Mouse (Mus musculus): ENCODE measurements around the gene Olfr1375.

DNA sequence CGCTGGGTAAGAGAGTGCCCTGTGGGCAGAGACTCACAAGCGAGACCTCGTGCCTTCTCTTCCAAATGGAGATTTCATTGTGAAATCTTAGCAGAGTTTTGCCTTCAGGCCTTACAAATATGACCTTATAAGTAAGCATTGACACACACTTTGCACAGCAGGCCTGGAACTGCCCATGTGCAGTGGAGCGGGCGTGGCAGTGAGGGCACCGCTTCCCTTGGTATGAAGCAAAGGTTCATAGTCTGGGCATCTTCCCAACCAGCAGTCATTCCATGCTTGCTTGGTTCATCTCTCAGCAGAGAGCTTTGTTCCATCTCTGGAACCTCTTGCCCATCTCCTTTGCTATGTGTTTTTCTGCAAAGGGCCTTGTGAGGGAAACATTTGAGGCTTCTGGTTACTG lies 13.1 kb downstream of the Olfr1375 start:
- no peak for TF ChIP-seq CTCF (IDR thresholded peaks at IDR 0.05)
- TF ChIP-seq POLR2A (IDR thresholded peaks at IDR 0.05; ENCODE audit: insufficient read depth, low read depth, low read length): no peak

Data from heart, adult 2 months (tissue).